ENCODE assay signal across 8 mouse cellular contexts in the genomic region with DNA sequence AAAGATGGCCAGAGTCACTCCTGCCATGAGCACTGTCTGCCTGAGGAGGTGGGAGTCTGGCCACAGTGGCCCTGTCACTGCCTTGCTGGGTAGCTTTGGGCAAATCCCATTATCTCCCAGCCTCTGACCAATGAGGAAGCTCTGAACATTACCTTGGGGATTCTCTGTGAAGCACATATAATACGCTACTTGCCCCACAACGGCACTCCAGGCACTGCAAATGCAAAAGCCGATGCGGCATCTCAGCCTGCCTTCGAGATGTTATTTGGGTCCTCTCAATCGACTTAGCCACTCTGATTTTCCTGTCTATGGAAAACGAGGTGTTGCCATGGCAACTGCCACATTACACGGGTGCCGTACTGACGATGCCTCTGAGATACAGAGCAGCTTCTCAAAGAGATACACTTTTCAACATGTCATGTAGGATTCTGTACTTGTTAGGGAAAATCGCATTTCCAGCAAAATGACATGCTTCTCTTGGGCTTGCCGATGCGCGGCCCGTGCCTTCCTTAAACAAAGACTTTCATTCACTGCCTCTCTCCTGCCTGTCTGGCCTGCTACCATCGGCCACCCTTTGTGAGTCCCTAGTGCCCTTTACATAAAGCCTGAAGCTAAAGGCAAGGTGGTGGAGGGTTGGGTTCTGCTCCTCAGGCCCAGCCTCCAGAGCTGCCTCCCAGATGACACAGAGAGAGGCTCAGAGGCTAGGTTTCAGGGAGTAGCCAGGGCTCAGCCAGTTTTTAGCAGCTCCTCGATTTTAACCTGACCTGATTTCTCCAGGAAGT.
A peak's percentile ranks its signal among the peaks of the same experiment; 100 is the strongest.
DNase-seq lines count a peak whose midpoint lies in the region; ATAC-seq and TF ChIP-seq lines count a peak whose summit lies in the region.

No protein-coding gene starts in this region.

- peak overlapping the region; percentile 37 for H3K9ac ChIP-seq in forebrain, embryonic 11.5 days (ENCODE audit: low read length)
- peak overlapping the region; percentile 14; the same call in 1 of the 2 replicates for H3K9ac ChIP-seq in midbrain, postnatal 0 days (replicated peaks; ENCODE audit: low read length, poor library complexity, severe bottlenecking)

- H3K27me3 ChIP-seq in forebrain, embryonic 11.5 days (ENCODE audit: control insufficient read depth, insufficient read depth, low read length) = no peaks in the 10 kb centered on the region
- no peaks in the 10 kb centered on the region for H3K27me3 ChIP-seq in midbrain, postnatal 0 days (ENCODE audit: insufficient read depth, low read length)
- no peaks in the 10 kb centered on the region for H3K27me3 ChIP-seq in kidney, adult 2 months (replicated peaks; ENCODE audit: control insufficient read depth, insufficient read depth, low read length)

- peak; percentile 69 for ATAC-seq in forebrain, embryonic 11.5 days (replicated peaks; ENCODE audit: low FRiP score)
- ATAC-seq in midbrain, postnatal 0 days (ENCODE audit: low FRiP score) = peak; percentile 90
- no peak for ATAC-seq in megakaryocyte-erythroid progenitor cell, adult 5-6 weeks (replicated peaks; ENCODE audit: low FRiP score, low TSS enrichment, poor library complexity, severe bottlenecking)

- H3K4me1 ChIP-seq in forebrain, embryonic 11.5 days (replicated peaks; ENCODE audit: control insufficient read depth, insufficient read depth, low read length) = peaks cover 11% of the 10 kb centered on the region
- H3K4me1 ChIP-seq in midbrain, postnatal 0 days (ENCODE audit: insufficient read depth, low read length) = peaks cover 18% of the 10 kb centered on the region
- H3K4me1 ChIP-seq in kidney, adult 2 months (ENCODE audit: control insufficient read depth, insufficient read depth, low read length) = no peaks in the 10 kb centered on the region

- H3K27ac ChIP-seq in forebrain, embryonic 11.5 days (ENCODE audit: low read depth, low read length) = peak overlapping the region; percentile 73; the same call in 1 of the 2 replicates
- H3K27ac ChIP-seq in midbrain, postnatal 0 days (ENCODE audit: low read depth, low read length) = peak overlapping the region; percentile 88
- H3K27ac ChIP-seq in kidney, adult 2 months (ENCODE audit: insufficient read depth, low read depth, low read length) = no peak overlapping the region

- H3K9me3 ChIP-seq in forebrain, embryonic 11.5 days (ENCODE audit: control insufficient read depth, low read length) = no peaks in the 10 kb centered on the region
- no peaks in the 10 kb centered on the region for H3K9me3 ChIP-seq in midbrain, postnatal 0 days (ENCODE audit: low read length)

- H3K4me2 ChIP-seq in forebrain, embryonic 11.5 days (ENCODE audit: low read depth, low read length, severe bottlenecking) = peak overlapping the region; percentile 13; the same call in 1 of the 2 replicates
- 0 out of 2 replicates have a peak overlapping the region, but pooled peaks have one; percentile 5 for H3K4me2 ChIP-seq in midbrain, postnatal 0 days (ENCODE audit: low read depth, low read length, poor library complexity, severe bottlenecking)

- WGBS in forebrain, embryonic 11.5 days = 25% methylated on average over 17 of the region's 17 CpGs
- 11% methylated on average over 17 of the region's 17 CpGs for WGBS in midbrain, postnatal 0 days
- WGBS in kidney, adult 2 months = 74% methylated on average over 17 of the region's 17 CpGs

- DNase-seq in cerebellum, adult 8-10 months = peak; percentile 39
- peak; percentile 66 for DNase-seq in forebrain, embryonic 11.5 days (ENCODE audit: low spot score)
- peak; percentile 66 to 78 for DNase-seq in layer of hippocampus, postnatal 10 days (ENCODE audit: low spot score in 2 of 2)
- DNase-seq in midbrain, postnatal 0 days (ENCODE audit: low spot score) = peak; percentile 96
- DNase-seq in kidney, adult 2 months = no peak
- DNase-seq in lung, postnatal 4 days = no peak
- DNase-seq in gastrocnemius, postnatal 25 days = no peak

- no peak for TF ChIP-seq CTCF in midbrain, postnatal 0 days (IDR thresholded peaks at IDR 0.05)
- no peak for TF ChIP-seq CTCF in kidney, adult 2 months (conservative IDR thresholded peaks at IDR 0.05; ENCODE audit: insufficient read depth, insufficient read length, low read depth, low read length)

- no peak overlapping the region for H3K4me3 ChIP-seq in forebrain, embryonic 11.5 days (ENCODE audit: low read depth, low read length)
- no peak overlapping the region for H3K4me3 ChIP-seq in midbrain, postnatal 0 days (ENCODE audit: low read depth, low read length)
- no peak overlapping the region for H3K4me3 ChIP-seq in kidney, adult 2 months (ENCODE audit: insufficient read depth, low read depth, low read length)

- no peak for TF ChIP-seq POLR2A in kidney, adult 2 months (IDR thresholded peaks at IDR 0.05; ENCODE audit: low read depth, low read length)

- H3K36me3 ChIP-seq in forebrain, embryonic 11.5 days (ENCODE audit: control insufficient read depth, insufficient read depth, low read length) = no peaks in the 10 kb centered on the region
- no peaks in the 10 kb centered on the region for H3K36me3 ChIP-seq in midbrain, postnatal 0 days (ENCODE audit: insufficient read depth, low read length)
- no peaks in the 10 kb centered on the region for H3K36me3 ChIP-seq in kidney, adult 2 months (ENCODE audit: control insufficient read depth, insufficient read depth, low read length)

Comparison
In these comparisons a context has a peak if more than half of its experiments do, and no peak if none do; other contexts are left out.
1. DNase-seq: peak in cerebellum, adult 8-10 months (single experiment), forebrain, embryonic 11.5 days (single experiment), layer of hippocampus, postnatal 10 days (2 of 2) and midbrain, postnatal 0 days (single experiment); none in kidney, adult 2 months (single experiment), lung, postnatal 4 days (0 of 2) and gastrocnemius, postnatal 25 days (single experiment).